Mouse (Mus musculus) liver, embryonic 11.5 days (tissue): ENCODE results near the gene Rbm47. TPM values are rescaled to one million over a fixed set of nuclear protein-coding genes. Genes with fewer than 3 reads are reported as not detected.
A peak's percentile ranks its signal among the peaks of the same experiment; 100 is the strongest.

ENCODE experiments used
- ATAC-seq: fragments of 200-750 bp; cut with Nextera tagmentation; replicated peaks from 2 replicates; pipeline ENCODE4 v1.8.0; 2017; ENCODE audit warnings: moderate number of reproducible peaks, mild to moderate bottlenecking, moderate TSS enrichment, moderate library complexity; ENCODE audit not compliant: low FRiP score
- DNase-seq: peaks from one replicate; pipeline ENCODE4 v3.0.0-alpha.2; 2017; ENCODE audit warnings: low spot score
- H3K27ac ChIP-seq: fragments of 300-500 bp; sonication (generic); 2 replicates; pipeline ENCODE4 v1.5.1; 2014; ENCODE audit warnings: mild to moderate bottlenecking, low read depth, low read length, control low read depth
- H3K27me3 ChIP-seq: fragments of 300-500 bp; sonication (generic); replicated peaks from 2 replicates; pipeline ENCODE4 v1.6.1; 2014; ENCODE audit warnings: low read length, mixed read lengths; ENCODE audit not compliant: control insufficient read depth, insufficient read depth
- H3K36me3 ChIP-seq: fragments of 300-500 bp; sonication (generic); 2 replicates; pipeline ENCODE4 v1.6.1; 2014; ENCODE audit warnings: mild to moderate bottlenecking, low read length, moderate library complexity, mixed read lengths; ENCODE audit not compliant: control insufficient read depth, insufficient read depth
- H3K4me1 ChIP-seq: fragments of 300-500 bp; sonication (generic); replicated peaks from 2 replicates; pipeline ENCODE4 v1.6.1; 2014; ENCODE audit warnings: low read length, mixed read lengths; ENCODE audit not compliant: control insufficient read depth, insufficient read depth
- H3K4me2 ChIP-seq: fragments of 300-500 bp; sonication (generic); 2 replicates; pipeline ENCODE4 v1.6.1; 2014; ENCODE audit warnings: mild to moderate bottlenecking, control low read depth, moderate library complexity
- H3K4me3 ChIP-seq: fragments of 300-500 bp; sonication (generic); 2 replicates; pipeline ENCODE4 v1.5.1; 2014; ENCODE audit warnings: low read depth, low read length, control low read depth
- H3K9ac ChIP-seq: fragments of 300-500 bp; sonication (generic); 2 replicates; pipeline ENCODE4 v1.6.1; 2014; ENCODE audit warnings: low read depth, low read length, control low read depth
- H3K9me3 ChIP-seq: fragments of 300-500 bp; sonication (generic); 2 replicates; pipeline ENCODE4 v1.6.1; 2016; ENCODE audit warnings: low read length, inconsistent platforms, mixed read lengths; ENCODE audit not compliant: control insufficient read depth
- WGBS: fragments of 180-500 bp; shearing (Covaris S2); extraction: QIAGEN DNeasy Blood & Tissue Kit; methylation state at CpG from one replicate; pipeline ENCODE4 v1.1.7; 2014; 5-methylcytosine and 5-hydroxymethylcytosine counted together
- polyA plus RNA-seq: library from polyadenylated mRNA; unstranded; fragments of >200 nt; fragmentation: Nextera tagmentation; extraction: Ambion mirVana; gene quantifications from 2 replicates; pipeline ENCODE4 v1.2.1, GENCODE M21; 2014

Gene Rbm47
- polyA plus RNA-seq, 1 experiment from 2014 or later = 13.5 TPM

GRCm38 (mm10) chr5:66168462-66169098, 4.3 kb downstream of the Rbm47 start:
- DNase-seq (no peak), ATAC-seq (no peak)
- Histone ChIP-seq H3K9ac (no peak overlapping the region), H3K36me3 (no peaks in the 10 kb centered on the region), H3K9me3 (no peaks in the 10 kb centered on the region), H3K27ac (no peak overlapping the region), H3K27me3 (no peaks in the 10 kb centered on the region), H3K4me2 (no peak overlapping the region), H3K4me3 (no peak overlapping the region), H3K4me1 (no peaks in the 10 kb centered on the region)
- 75% methylated on average over 8 of the region's 8 CpGs for WGBS

- 75% methylated on average over 5 of the region's 5 CpGs for WGBS
- H3K9me3 ChIP-seq = no peaks in the 10 kb centered on the region
- ATAC-seq (no peak), DNase-seq (no peak)
- no peaks in the 10 kb centered on the region for H3K4me1 ChIP-seq
- no peak overlapping the region for H3K4me2 ChIP-seq
- no peaks in the 10 kb centered on the region for H3K36me3 ChIP-seq
- H3K4me3 ChIP-seq = no peak overlapping the region
- H3K27ac ChIP-seq = no peak overlapping the region
- no peak overlapping the region for H3K9ac ChIP-seq
- H3K27me3 ChIP-seq = no peaks in the 10 kb centered on the region
Observed at GRCm38 (mm10) chr5:66166931-66167330, 6.0 kb downstream of the Rbm47 start.

GRCm38 (mm10) chr5:66166193-66166629, 6.7 kb downstream of the Rbm47 start:
- Histone ChIP-seq H3K27me3 (no peaks in the 10 kb centered on the region), H3K4me3 (no peak overlapping the region), H3K4me2 (no peak overlapping the region), H3K27ac (no peak overlapping the region), H3K9ac (no peak overlapping the region), H3K9me3 (no peaks in the 10 kb centered on the region), H3K4me1 (no peaks in the 10 kb centered on the region), H3K36me3 (no peaks in the 10 kb centered on the region)
- no peak for ATAC-seq
- no peak for DNase-seq
- WGBS = 26% methylated on average over 4 of the region's 4 CpGs

- Histone ChIP-seq H3K9ac (no peak overlapping the region), H3K27me3 (no peaks in the 10 kb centered on the region), H3K36me3 (no peaks in the 10 kb centered on the region), H3K4me3 (no peak overlapping the region), H3K27ac (no peak overlapping the region), H3K4me2 (no peak overlapping the region), H3K9me3 (no peaks in the 10 kb centered on the region), H3K4me1 (no peaks in the 10 kb centered on the region)
- DNase-seq (no peak), ATAC-seq (no peak)
- WGBS = 72% methylated on average over 8 of the region's 8 CpGs
Observed at GRCm38 (mm10) chr5:66165748-66166147, 7.2 kb downstream of the Rbm47 start.

GRCm38 (mm10) chr5:66156431-66156962, 16.4 kb downstream of the Rbm47 start:
- WGBS = 84% methylated on average over 9 of the region's 9 CpGs
- Histone ChIP-seq H3K4me1 (no peaks in the 10 kb centered on the region; the same call in 1 of the 2 replicates), H3K4me2 (no peak overlapping the region), H3K9ac (no peak overlapping the region), H3K9me3 (no peaks in the 10 kb centered on the region), H3K27ac (no peak overlapping the region), H3K4me3 (no peak overlapping the region), H3K27me3 (peaks cover 22% of the 10 kb centered on the region), H3K36me3 (no peaks in the 10 kb centered on the region)
- ATAC-seq (no peak), DNase-seq (no peak)

- no peaks in the 10 kb centered on the region; the same call in 1 of the 2 replicates for H3K4me1 ChIP-seq
- DNase-seq (no peak), ATAC-seq (no peak)
- 71% methylated on average over 6 of the region's 6 CpGs for WGBS
- H3K36me3 ChIP-seq = no peaks in the 10 kb centered on the region
- no peak overlapping the region for H3K9ac ChIP-seq
- H3K4me3 ChIP-seq = no peak overlapping the region
- no peak overlapping the region for H3K4me2 ChIP-seq
- no peak overlapping the region for H3K27ac ChIP-seq
- no peaks in the 10 kb centered on the region for H3K9me3 ChIP-seq
- H3K27me3 ChIP-seq = peaks cover 41% of the 10 kb centered on the region
Observed at GRCm38 (mm10) chr5:66154616-66155015, 18.3 kb downstream of the Rbm47 start.

- DNase-seq (no peak), ATAC-seq (no peak)
- Histone ChIP-seq H3K36me3 (no peaks in the 10 kb centered on the region), H3K27ac (no peak overlapping the region), H3K4me2 (no peak overlapping the region), H3K4me1 (no peaks in the 10 kb centered on the region; the same call in 1 of the 2 replicates), H3K4me3 (no peak overlapping the region), H3K9ac (no peak overlapping the region), H3K27me3 (peaks cover 50% of the 10 kb centered on the region), H3K9me3 (no peaks in the 10 kb centered on the region)
- WGBS = 17% methylated on average over 5 of the region's 5 CpGs
Observed at GRCm38 (mm10) chr5:66153486-66153885, 19.4 kb downstream of the Rbm47 start.

GRCm38 (mm10) chr5:66151301-66152188, 21.4 kb downstream of the Rbm47 start:
- Histone ChIP-seq H3K27me3 (peaks cover 52% of the 10 kb centered on the region), H3K9ac (peak overlapping the region; percentile 50; the same call in 1 of the 2 replicates), H3K4me3 (peak overlapping the region; percentile 44), H3K4me1 (no peaks in the 10 kb centered on the region; the same call in 1 of the 2 replicates), H3K36me3 (no peaks in the 10 kb centered on the region), H3K4me2 (peak overlapping the region; percentile 69), H3K9me3 (no peaks in the 10 kb centered on the region), H3K27ac (no peak overlapping the region)
- 7% methylated on average over 37 of the region's 37 CpGs for WGBS
- no peak for ATAC-seq
- DNase-seq = peak; percentile 62
